Mouse (Mus musculus): ENCODE data around the gene Minpp1. TPM values are rescaled to one million over a fixed set of nuclear protein-coding genes. Genes with fewer than 3 reads are reported as not detected.

The Minpp1 gene
- polyA plus RNA-seq, 1 experiment: 38.2 TPM

DNA sequence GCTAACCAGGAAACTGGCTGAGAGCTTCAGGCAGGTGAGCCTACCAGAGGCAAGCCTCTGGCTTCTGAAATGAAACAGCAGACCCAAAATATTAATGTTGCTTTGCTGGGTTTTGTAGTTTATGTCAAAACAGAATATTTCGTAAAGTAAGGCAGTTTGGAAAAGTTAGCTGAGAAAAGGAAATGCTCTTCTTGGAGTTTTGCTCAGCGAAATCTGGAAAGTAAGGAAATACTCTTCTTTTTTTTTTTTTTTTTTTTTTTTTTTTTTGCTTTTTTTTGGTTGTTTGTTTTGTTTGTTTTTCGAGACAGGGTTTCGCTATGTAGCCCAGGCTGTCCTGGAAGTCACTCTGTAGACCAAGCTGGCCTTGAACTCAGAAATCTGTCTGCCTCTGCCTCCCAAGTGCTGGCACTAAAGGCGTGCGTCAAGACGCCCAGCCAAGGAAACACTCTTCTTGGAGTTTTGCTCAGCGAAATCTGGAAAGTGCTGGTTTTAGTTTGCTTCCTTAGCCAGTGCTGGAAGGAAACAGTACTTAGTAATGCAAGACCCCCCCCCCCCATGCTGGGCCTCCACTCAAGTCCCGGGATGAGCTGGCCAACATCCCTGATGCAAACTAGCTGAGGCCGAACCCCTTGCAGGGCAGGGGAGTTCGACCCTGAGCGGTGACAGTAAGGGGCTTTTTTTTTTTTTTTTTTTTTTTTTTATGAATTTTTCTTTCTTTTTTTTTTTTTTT lies 3.8 kb downstream of the Minpp1 start:
- 88% methylated on average over 12 of the region's 12 CpGs for WGBS
- H3K36me3 ChIP-seq (ENCODE audit: control insufficient read depth, insufficient read depth, low read length): no peaks in the 10 kb centered on the region
- H3K4me1 ChIP-seq (ENCODE audit: control insufficient read depth, insufficient read depth, low read length): peaks cover 13% of the 10 kb centered on the region; the same call in 1 of the 2 replicates
- no peak for TF ChIP-seq POLR2A (IDR thresholded peaks at IDR 0.05; ENCODE audit: low read depth, low read length)
- H3K4me3 ChIP-seq (ENCODE audit: insufficient read depth, low read depth, low read length): no peak overlapping the region
- DNase-seq: no peak
- no peaks in the 10 kb centered on the region for H3K27me3 ChIP-seq (replicated peaks; ENCODE audit: control insufficient read depth, insufficient read depth, low read length)
- H3K27ac ChIP-seq (ENCODE audit: insufficient read depth, low read depth, low read length): no peak overlapping the region

DNA sequence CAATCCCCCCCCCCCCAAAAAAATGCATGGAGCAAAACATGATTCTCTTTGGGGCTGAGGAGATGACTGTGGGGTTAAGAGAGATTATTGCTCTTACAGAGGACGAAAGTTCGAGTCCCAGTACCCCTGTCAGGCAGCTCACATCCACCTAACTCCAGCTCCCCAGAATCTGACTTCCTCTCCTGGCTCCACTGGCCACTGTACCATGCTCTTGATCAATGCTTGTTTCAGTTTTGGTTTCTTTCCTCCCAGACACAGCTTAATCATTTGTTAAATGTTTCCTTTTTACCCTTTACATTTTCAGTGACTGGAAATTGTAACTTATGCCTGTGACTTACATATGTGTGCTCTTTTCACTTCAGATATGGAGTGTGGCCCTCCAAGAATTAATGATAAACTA lies 5.4 kb downstream of the Minpp1 start:
- DNase-seq: no peak
- H3K27me3 ChIP-seq (replicated peaks; ENCODE audit: control insufficient read depth, insufficient read depth, low read length): no peaks in the 10 kb centered on the region
- no peak overlapping the region for H3K4me3 ChIP-seq (ENCODE audit: insufficient read depth, low read depth, low read length)
- no peak overlapping the region for H3K27ac ChIP-seq (ENCODE audit: insufficient read depth, low read depth, low read length)
- no peaks in the 10 kb centered on the region for H3K36me3 ChIP-seq (ENCODE audit: control insufficient read depth, insufficient read depth, low read length)
- TF ChIP-seq POLR2A (IDR thresholded peaks at IDR 0.05; ENCODE audit: low read depth, low read length) (no peak), CTCF (conservative IDR thresholded peaks at IDR 0.05; ENCODE audit: insufficient read depth, insufficient read length, low read depth, low read length) (no peak)
- 76% methylated on average over 2 of the region's 2 CpGs for WGBS
- H3K4me1 ChIP-seq (ENCODE audit: control insufficient read depth, insufficient read depth, low read length): peaks cover 18% of the 10 kb centered on the region; the same call in 1 of the 2 replicates

DNA sequence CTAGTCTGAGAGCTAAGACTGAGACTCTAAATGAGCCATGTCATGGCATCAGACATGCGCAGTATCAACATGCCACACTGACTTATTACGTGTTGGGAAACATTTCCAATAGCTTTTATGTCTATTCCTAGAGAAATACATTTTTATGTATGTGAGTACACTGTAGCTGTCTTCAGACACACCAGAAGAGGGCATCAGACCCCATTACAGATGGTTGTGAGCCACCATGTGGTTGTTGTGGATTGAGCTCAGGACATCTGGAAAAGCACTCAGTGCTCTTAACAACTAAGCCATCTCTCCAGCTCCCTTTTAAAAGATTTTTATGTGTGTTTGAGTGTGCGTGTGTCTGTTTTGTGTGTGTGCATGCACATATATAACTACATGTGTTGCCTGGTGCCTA lies 6.8 kb downstream of the Minpp1 start:
- no peak for TF ChIP-seq CTCF (conservative IDR thresholded peaks at IDR 0.05; ENCODE audit: insufficient read depth, insufficient read length, low read depth, low read length)
- 98% methylated on average over 3 of the region's 3 CpGs for WGBS
- Histone ChIP-seq H3K27ac (ENCODE audit: insufficient read depth, low read depth, low read length) (no peak overlapping the region), H3K4me1 (ENCODE audit: control insufficient read depth, insufficient read depth, low read length) (peaks cover 19% of the 10 kb centered on the region; the same call in 1 of the 2 replicates), H3K4me3 (ENCODE audit: insufficient read depth, low read depth, low read length) (no peak overlapping the region), H3K27me3 (replicated peaks; ENCODE audit: control insufficient read depth, insufficient read depth, low read length) (no peaks in the 10 kb centered on the region), H3K36me3 (ENCODE audit: control insufficient read depth, insufficient read depth, low read length) (no peaks in the 10 kb centered on the region)
- DNase-seq: no peak

DNA sequence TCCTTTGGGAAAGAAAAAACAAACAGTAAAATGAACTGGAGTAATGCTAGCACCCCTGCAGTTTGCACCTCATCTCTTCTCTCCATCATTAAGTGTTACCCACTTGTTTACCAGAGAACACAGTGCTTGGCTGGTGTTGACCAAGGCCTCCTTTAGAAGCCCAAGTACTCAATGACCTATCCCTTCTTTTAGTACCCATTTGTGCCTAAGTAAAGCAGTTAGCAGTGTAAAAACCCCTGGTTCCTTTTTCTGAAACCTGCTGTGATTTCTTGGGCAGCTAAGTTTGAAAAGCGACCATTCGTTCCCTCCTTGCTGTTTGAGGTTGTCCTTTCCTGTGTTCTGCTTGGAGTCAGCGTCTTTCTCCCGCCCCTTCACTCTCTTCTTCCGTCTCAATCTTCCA lies 7.4 kb downstream of the Minpp1 start:
- no peaks in the 10 kb centered on the region for H3K36me3 ChIP-seq (ENCODE audit: control insufficient read depth, insufficient read depth, low read length)
- H3K4me1 ChIP-seq (ENCODE audit: control insufficient read depth, insufficient read depth, low read length): peaks cover 21% of the 10 kb centered on the region; the same call in 1 of the 2 replicates
- no peak overlapping the region for H3K4me3 ChIP-seq (ENCODE audit: insufficient read depth, low read depth, low read length)
- no peak for DNase-seq
- H3K27ac ChIP-seq (ENCODE audit: insufficient read depth, low read depth, low read length): no peak overlapping the region
- TF ChIP-seq CTCF (conservative IDR thresholded peaks at IDR 0.05; ENCODE audit: insufficient read depth, insufficient read length, low read depth, low read length) (no peak), POLR2A (IDR thresholded peaks at IDR 0.05; ENCODE audit: low read depth, low read length) (no peak)
- H3K27me3 ChIP-seq (replicated peaks; ENCODE audit: control insufficient read depth, insufficient read depth, low read length): no peaks in the 10 kb centered on the region
- 94% methylated on average over 5 of the region's 5 CpGs for WGBS

DNA sequence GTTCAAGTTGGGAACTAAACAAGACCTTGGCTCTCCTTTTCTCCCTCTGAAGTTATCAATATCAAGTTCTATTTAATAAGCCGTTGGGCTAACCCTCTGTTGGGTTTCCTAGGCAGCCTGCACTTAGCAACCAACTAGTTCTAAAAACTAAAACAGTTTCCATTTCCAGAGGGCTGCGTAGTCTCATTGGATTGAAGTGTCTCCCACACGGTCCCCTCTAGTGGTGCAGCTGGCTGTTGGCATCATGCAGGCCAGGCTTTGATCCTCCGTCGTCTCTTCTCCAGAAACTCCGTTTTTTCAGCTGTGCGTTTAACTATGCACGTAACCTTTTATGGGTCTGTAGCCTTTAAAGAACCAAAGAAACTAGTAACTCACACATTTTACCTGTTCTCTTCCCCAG lies 7.9 kb downstream of the Minpp1 start:
- peaks cover 22% of the 10 kb centered on the region; the same call in 1 of the 2 replicates for H3K4me1 ChIP-seq (ENCODE audit: control insufficient read depth, insufficient read depth, low read length)
- 71% methylated on average over 8 of the region's 8 CpGs for WGBS
- TF ChIP-seq POLR2A (IDR thresholded peaks at IDR 0.05; ENCODE audit: low read depth, low read length): no peak
- no peak for TF ChIP-seq CTCF (conservative IDR thresholded peaks at IDR 0.05; ENCODE audit: insufficient read depth, insufficient read length, low read depth, low read length)
- H3K27me3 ChIP-seq (replicated peaks; ENCODE audit: control insufficient read depth, insufficient read depth, low read length): no peaks in the 10 kb centered on the region
- H3K4me3 ChIP-seq (ENCODE audit: insufficient read depth, low read depth, low read length): no peak overlapping the region
- H3K27ac ChIP-seq (ENCODE audit: insufficient read depth, low read depth, low read length): no peak overlapping the region
- no peak for DNase-seq
- H3K36me3 ChIP-seq (ENCODE audit: control insufficient read depth, insufficient read depth, low read length): no peaks in the 10 kb centered on the region

DNA sequence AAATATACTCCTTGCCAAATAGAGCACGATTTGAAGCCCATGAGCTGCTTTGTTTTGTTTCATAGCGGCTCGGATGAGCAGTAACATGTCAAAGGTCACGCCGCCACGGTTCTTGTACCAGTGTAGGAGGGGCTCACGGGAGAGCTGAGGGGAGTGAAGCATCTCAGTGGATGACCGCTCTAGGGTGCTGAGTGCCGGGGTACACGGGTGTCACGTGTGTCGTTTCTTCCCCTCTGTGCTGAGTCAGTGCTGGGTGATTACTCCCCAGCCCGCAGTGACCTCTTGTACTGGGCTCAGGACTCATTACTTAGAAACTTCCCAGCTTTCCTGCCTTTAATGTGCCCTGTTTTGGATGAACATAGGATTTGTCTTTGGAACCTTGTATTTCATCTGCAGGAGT lies 9.0 kb downstream of the Minpp1 start:
- WGBS: 56% methylated on average over 13 of the region's 13 CpGs
- H3K4me1 ChIP-seq (ENCODE audit: control insufficient read depth, insufficient read depth, low read length): peaks cover 24% of the 10 kb centered on the region; the same call in 1 of the 2 replicates
- no peaks in the 10 kb centered on the region for H3K36me3 ChIP-seq (ENCODE audit: control insufficient read depth, insufficient read depth, low read length)
- H3K27me3 ChIP-seq (replicated peaks; ENCODE audit: control insufficient read depth, insufficient read depth, low read length): no peaks in the 10 kb centered on the region
- peak overlapping the region; percentile 36 for H3K27ac ChIP-seq (ENCODE audit: insufficient read depth, low read depth, low read length)
- no peak overlapping the region for H3K4me3 ChIP-seq (ENCODE audit: insufficient read depth, low read depth, low read length)
- TF ChIP-seq POLR2A (IDR thresholded peaks at IDR 0.05; ENCODE audit: low read depth, low read length) (no peak), CTCF (conservative IDR thresholded peaks at IDR 0.05; ENCODE audit: insufficient read depth, insufficient read length, low read depth, low read length) (no peak)
- peak; percentile 80 for DNase-seq

DNA sequence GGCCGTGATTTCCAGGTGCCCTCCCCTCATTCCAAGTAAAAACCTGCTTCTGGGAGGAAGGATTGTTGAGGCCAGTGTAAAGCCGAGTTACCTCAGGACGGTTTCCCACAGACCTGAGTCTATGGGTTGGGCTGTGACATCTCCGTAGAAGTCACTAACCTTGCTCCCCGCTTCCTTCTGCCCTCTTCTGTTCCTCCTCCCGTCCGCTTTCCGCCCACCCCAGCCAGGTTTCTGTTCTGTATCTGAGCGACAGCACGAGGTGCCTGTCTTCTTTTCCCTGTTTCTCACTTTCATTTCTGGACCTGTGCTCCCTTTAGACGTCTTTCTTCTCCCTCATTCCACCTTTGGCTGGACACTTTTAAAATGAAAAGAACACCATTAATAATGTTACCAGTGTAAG lies 9.5 kb downstream of the Minpp1 start:
- no peak for TF ChIP-seq CTCF (conservative IDR thresholded peaks at IDR 0.05; ENCODE audit: insufficient read depth, insufficient read length, low read depth, low read length)
- Histone ChIP-seq H3K4me3 (ENCODE audit: insufficient read depth, low read depth, low read length) (no peak overlapping the region), H3K27ac (ENCODE audit: insufficient read depth, low read depth, low read length) (peak overlapping the region; percentile 36), H3K27me3 (replicated peaks; ENCODE audit: control insufficient read depth, insufficient read depth, low read length) (no peaks in the 10 kb centered on the region), H3K4me1 (ENCODE audit: control insufficient read depth, insufficient read depth, low read length) (peaks cover 24% of the 10 kb centered on the region; the same call in 1 of the 2 replicates), H3K36me3 (ENCODE audit: control insufficient read depth, insufficient read depth, low read length) (no peaks in the 10 kb centered on the region)
- WGBS: 73% methylated on average over 11 of the region's 11 CpGs
- no peak for DNase-seq
